Mouse (Mus musculus): ENCODE results near the gene Pld3. TPM values are rescaled to one million over a fixed set of nuclear protein-coding genes. Genes with fewer than 3 reads are reported as not detected.

Gene Pld3
- polyA plus RNA-seq, 1 experiment, result 195 TPM

DNA sequence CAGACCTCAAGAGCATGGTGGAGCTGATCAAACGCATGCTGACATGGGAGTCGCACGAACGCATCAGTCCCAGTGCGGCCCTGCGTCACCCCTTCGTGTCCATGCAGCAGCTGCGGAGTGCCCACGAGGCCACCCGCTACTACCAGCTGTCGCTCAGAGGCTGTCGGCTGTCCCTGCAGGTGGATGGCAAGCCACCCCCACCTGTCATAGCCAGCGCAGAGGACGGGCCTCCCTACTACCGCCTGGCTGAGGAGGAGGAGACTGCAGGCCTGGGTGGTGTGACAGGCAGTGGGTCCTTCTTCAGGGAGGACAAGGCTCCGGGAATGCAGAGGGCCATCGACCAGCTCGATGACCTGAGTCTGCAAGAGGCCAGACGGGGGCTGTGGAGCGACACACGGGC is 23.9 kb downstream of the Pld3 start:
- TF ChIP-seq POLR2A (IDR thresholded peaks at IDR 0.05; ENCODE audit: low read depth, low read length) (no peak), CTCF (IDR thresholded peaks at IDR 0.05; ENCODE audit: borderline replicate concordance, insufficient read depth, low read length) (no peak)
- Histone ChIP-seq H3K4me1 (ENCODE audit: control insufficient read depth, insufficient read depth, low read length) (no peaks in the 10 kb centered on the region), H3K4me3 (ENCODE audit: insufficient read depth, low read length) (no peak overlapping the region), H3K27ac (ENCODE audit: insufficient read depth, low read length) (no peak overlapping the region)

- Histone ChIP-seq H3K4me1 (ENCODE audit: control insufficient read depth, insufficient read depth, low read length) (no peaks in the 10 kb centered on the region), H3K27ac (ENCODE audit: insufficient read depth, low read length) (no peak overlapping the region), H3K4me3 (ENCODE audit: insufficient read depth, low read length) (no peak overlapping the region)
- TF ChIP-seq CTCF (IDR thresholded peaks at IDR 0.05; ENCODE audit: borderline replicate concordance, insufficient read depth, low read length) (peak; percentile 81), POLR2A (IDR thresholded peaks at IDR 0.05; ENCODE audit: low read depth, low read length) (no peak)
Measured at GRCm38 (mm10) chr7:27526039-27526827, 26.8 kb downstream of the Pld3 start.

DNA sequence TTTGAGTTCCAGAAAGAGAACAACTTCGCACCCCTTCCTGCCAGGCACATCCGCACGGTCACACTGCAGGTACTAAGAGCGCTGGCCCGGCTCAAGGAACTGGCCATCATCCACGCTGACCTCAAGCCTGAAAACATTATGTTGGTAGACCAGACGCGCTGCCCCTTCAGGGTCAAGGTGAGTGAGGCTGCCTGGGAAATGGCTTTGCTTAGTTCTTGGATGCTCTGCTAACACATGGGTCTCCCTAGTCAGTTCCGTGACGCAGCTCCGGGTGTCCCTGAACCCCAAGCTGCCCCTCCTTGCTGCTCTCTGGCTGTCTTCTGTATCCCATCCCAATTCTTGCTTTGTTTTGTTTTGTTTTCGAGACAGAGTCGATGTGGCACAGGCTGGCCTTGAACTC is 29.2 kb downstream of the Pld3 start:
- Histone ChIP-seq H3K4me3 (ENCODE audit: insufficient read depth, low read length) (no peak overlapping the region), H3K27ac (ENCODE audit: insufficient read depth, low read length) (no peak overlapping the region), H3K4me1 (ENCODE audit: control insufficient read depth, insufficient read depth, low read length) (no peaks in the 10 kb centered on the region)
- TF ChIP-seq CTCF (IDR thresholded peaks at IDR 0.05; ENCODE audit: borderline replicate concordance, insufficient read depth, low read length) (no peak), POLR2A (IDR thresholded peaks at IDR 0.05; ENCODE audit: low read depth, low read length) (no peak)

DNA sequence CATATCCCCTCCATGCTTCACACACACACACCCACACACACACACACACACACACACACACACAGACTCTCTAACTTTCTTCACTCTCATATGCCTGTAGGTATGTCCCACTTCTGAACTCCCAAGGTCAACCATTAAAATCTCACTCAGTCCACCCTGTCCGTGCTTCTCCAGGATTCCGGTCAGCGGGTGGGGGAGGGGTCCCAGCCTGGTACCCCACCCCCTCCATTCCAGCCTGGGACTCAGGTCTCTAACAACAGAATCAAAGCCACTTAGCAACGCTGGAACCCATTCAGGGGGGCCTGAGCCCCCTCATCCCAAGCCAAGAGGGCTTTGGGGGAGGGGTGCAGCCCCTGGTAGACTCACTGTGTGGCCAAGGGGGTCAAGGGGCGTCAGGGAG is 30.1 kb downstream of the Pld3 start, which contains the start of gene Hipk4:
Gene Hipk4, plus strand, starts transcription at position 301 of the 400 bp plus-strand sequence.
- H3K27ac ChIP-seq (ENCODE audit: insufficient read depth, low read length), result no peak within 1 kb of the TSS
- TF ChIP-seq CTCF (IDR thresholded peaks at IDR 0.05; ENCODE audit: borderline replicate concordance, insufficient read depth, low read length) (no peak), POLR2A (IDR thresholded peaks at IDR 0.05; ENCODE audit: low read depth, low read length) (no peak)
- H3K4me3 ChIP-seq (ENCODE audit: insufficient read depth, low read length), result no peak within 1 kb of the TSS
- H3K4me1 ChIP-seq (ENCODE audit: control insufficient read depth, insufficient read depth, low read length), result no peaks in the 10 kb centered on the region

DNA sequence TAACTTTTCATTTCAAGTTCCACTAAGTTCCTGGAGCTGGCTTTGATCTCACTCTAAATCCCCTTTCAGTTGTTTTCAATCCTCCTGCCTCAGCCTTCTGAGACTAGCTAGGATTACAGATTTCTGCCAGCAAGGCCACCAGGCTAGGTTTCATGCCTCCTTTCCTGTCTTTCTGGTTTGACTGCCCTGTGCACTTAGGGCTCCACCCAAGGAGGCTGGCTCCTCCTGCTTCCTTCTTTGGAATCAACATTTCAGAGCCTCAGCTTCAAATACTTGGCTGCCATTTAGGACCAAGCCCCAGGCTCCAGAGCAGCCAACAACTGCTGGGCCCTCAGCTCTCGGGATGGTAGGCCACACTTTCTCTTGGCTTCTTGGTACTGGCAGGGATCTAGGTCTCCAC is 32.4 kb downstream of the Pld3 start:
- Histone ChIP-seq H3K4me3 (ENCODE audit: insufficient read depth, low read length) (no peak overlapping the region), H3K4me1 (ENCODE audit: control insufficient read depth, insufficient read depth, low read length) (no peaks in the 10 kb centered on the region), H3K27ac (ENCODE audit: insufficient read depth, low read length) (no peak overlapping the region)
- TF ChIP-seq CTCF (IDR thresholded peaks at IDR 0.05; ENCODE audit: borderline replicate concordance, insufficient read depth, low read length), result no peak
- TF ChIP-seq POLR2A (IDR thresholded peaks at IDR 0.05; ENCODE audit: low read depth, low read length), result no peak

GRCm38 (mm10) chr7:27520104-27520503 is 32.9 kb downstream of the Pld3 start:
- Histone ChIP-seq H3K27ac (ENCODE audit: insufficient read depth, low read length) (no peak overlapping the region), H3K4me3 (ENCODE audit: insufficient read depth, low read length) (no peak overlapping the region), H3K4me1 (ENCODE audit: control insufficient read depth, insufficient read depth, low read length) (no peaks in the 10 kb centered on the region)
- TF ChIP-seq POLR2A (IDR thresholded peaks at IDR 0.05; ENCODE audit: low read depth, low read length), result no peak
- no peak for TF ChIP-seq CTCF (IDR thresholded peaks at IDR 0.05; ENCODE audit: borderline replicate concordance, insufficient read depth, low read length)

- TF ChIP-seq CTCF (IDR thresholded peaks at IDR 0.05; ENCODE audit: borderline replicate concordance, insufficient read depth, low read length) (no peak), POLR2A (IDR thresholded peaks at IDR 0.05; ENCODE audit: low read depth, low read length) (no peak)
- no peak overlapping the region for H3K4me3 ChIP-seq (ENCODE audit: insufficient read depth, low read length)
- no peaks in the 10 kb centered on the region for H3K4me1 ChIP-seq (ENCODE audit: control insufficient read depth, insufficient read depth, low read length)
Measured at GRCm38 (mm10) chr7:27518314-27518713, 34.7 kb downstream of the Pld3 start.

DNA sequence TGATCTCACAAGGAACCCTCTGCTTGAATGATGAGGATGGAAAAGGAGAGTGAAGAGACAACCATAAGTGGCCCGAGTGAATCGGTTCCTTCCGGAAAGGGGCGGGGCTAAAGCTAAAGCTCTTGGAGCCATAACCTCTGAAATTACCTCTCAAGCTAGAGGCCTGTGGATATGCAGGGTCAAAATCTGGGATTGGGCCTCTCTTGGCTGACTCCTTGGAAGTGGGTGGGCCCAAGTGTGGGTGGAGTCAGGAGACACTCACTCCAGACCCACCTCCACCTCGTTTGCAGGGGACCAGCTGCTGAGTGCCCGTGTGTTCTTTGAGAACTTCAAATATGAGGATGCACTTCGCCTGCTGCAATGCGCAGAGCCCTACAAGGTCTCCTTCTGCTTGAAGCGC is 38.1 kb downstream of the Pld3 start:
- TF ChIP-seq POLR2A (IDR thresholded peaks at IDR 0.05; ENCODE audit: low read depth, low read length) (no peak), CTCF (IDR thresholded peaks at IDR 0.05; ENCODE audit: borderline replicate concordance, insufficient read depth, low read length) (no peak)

More at GRCm38 (mm10) chr7:27518314-27518713, 34.7 kb downstream of the Pld3 start:
- H3K27ac ChIP-seq (ENCODE audit: insufficient read depth, low read length), result no peak overlapping the region

DNA sequence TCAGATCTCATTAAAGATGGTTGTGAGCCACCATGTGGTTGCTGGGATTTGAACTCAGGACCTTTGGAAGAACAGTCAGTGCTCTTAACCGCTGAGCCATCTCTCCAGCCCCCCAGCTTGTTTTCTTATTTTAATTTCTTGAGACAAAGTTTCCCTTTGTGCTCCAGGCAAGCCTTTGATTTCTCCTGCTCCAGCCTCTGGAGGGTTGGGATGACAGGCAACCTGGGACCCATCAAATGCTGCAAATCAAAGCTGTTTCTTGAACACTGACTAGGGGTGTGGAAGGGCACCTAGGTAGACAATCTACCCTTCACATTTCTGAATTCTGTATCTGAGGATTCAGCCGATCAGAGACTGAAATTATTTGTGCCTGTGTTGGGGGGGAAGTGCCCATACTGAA is 42.2 kb downstream of the Pld3 start:
- Histone ChIP-seq H3K27ac (ENCODE audit: insufficient read depth, low read length) (no peak overlapping the region), H3K4me1 (ENCODE audit: control insufficient read depth, insufficient read depth, low read length) (peaks cover 6% of the 10 kb centered on the region), H3K4me3 (ENCODE audit: insufficient read depth, low read length) (no peak overlapping the region)
- TF ChIP-seq POLR2A (IDR thresholded peaks at IDR 0.05; ENCODE audit: low read depth, low read length), result no peak
- no peak for TF ChIP-seq CTCF (IDR thresholded peaks at IDR 0.05; ENCODE audit: borderline replicate concordance, insufficient read depth, low read length)

More for the DNA sequence above, 38.1 kb downstream of the Pld3 start:
- no peak overlapping the region for H3K4me3 ChIP-seq (ENCODE audit: insufficient read depth, low read length)
- H3K27ac ChIP-seq (ENCODE audit: insufficient read depth, low read length), result no peak overlapping the region
- no peaks in the 10 kb centered on the region for H3K4me1 ChIP-seq (ENCODE audit: control insufficient read depth, insufficient read depth, low read length)

GRCm38 (mm10) chr7:27508648-27509005 is 44.4 kb downstream of the Pld3 start:
- H3K4me3 ChIP-seq (ENCODE audit: insufficient read depth, low read length), result peak overlapping the region; percentile 42
- TF ChIP-seq CTCF (IDR thresholded peaks at IDR 0.05; ENCODE audit: borderline replicate concordance, insufficient read depth, low read length) (peak; percentile 52; the same call in 1 of the 2 replicates), POLR2A (IDR thresholded peaks at IDR 0.05; ENCODE audit: low read depth, low read length) (no peak)
- peaks cover 6% of the 10 kb centered on the region for H3K4me1 ChIP-seq (ENCODE audit: control insufficient read depth, insufficient read depth, low read length)
- H3K27ac ChIP-seq (ENCODE audit: insufficient read depth, low read length), result peak overlapping the region; percentile 63; the same call in 1 of the 2 replicates
